Mouse (Mus musculus) midbrain, embryonic 10.5 days (tissue): Measurements from ENCODE around the gene Pcsk4. TPM values are rescaled to one million over a fixed set of nuclear protein-coding genes. Genes with fewer than 3 reads are reported as not detected.
A peak's percentile ranks its signal among the peaks of the same experiment; 100 is the strongest.

Experiments
- DNase-seq: peaks from one replicate; pipeline ENCODE4 v3.0.0-alpha.2; 2017; ENCODE audit warnings: low spot score
- H3K27ac ChIP-seq: fragments of 300-500 bp; sonication (generic); replicated peaks from 2 replicates; pipeline ENCODE4 v1.5.1; 2016; ENCODE audit warnings: mild to moderate bottlenecking
- H3K27me3 ChIP-seq: fragments of 300-500 bp; sonication (generic); 2 replicates; pipeline ENCODE4 v1.6.1; 2016; ENCODE audit warnings: low read depth, mild to moderate bottlenecking; ENCODE audit not compliant: poor library complexity, severe bottlenecking
- H3K36me3 ChIP-seq: fragments of 300-500 bp; sonication (generic); 2 replicates; pipeline ENCODE4 v1.6.1; 2016; ENCODE audit warnings: mild to moderate bottlenecking, moderate library complexity
- H3K4me1 ChIP-seq: fragments of 300-500 bp; sonication (generic); 2 replicates; pipeline ENCODE4 v1.6.1; 2016
- H3K4me3 ChIP-seq: fragments of 300-500 bp; sonication (generic); 2 replicates; pipeline ENCODE4 v1.5.1; 2016; ENCODE audit warnings: mild to moderate bottlenecking, moderate library complexity
- H3K9me3 ChIP-seq: fragments of 300-500 bp; sonication (generic); replicated peaks from 2 replicates; pipeline ENCODE4 v1.6.1; 2016; ENCODE audit warnings: mild to moderate bottlenecking
- WGBS: fragments of 180-500 bp; shearing (Covaris S2); methylation state at CpG from one replicate; pipeline ENCODE4 v1.1.7; 2016; 5-methylcytosine and 5-hydroxymethylcytosine counted together
- polyA plus RNA-seq: library from polyadenylated mRNA; unstranded; fragments of >200 nt; fragmentation: Nextera tagmentation; extraction: Ambion mirVana; gene quantifications from 2 replicates; pipeline ENCODE4 v1.2.1, GENCODE M21; 2016

The Pcsk4 gene
- polyA plus RNA-seq, 1 experiment from 2014 or later: 4.2 TPM

DNA sequence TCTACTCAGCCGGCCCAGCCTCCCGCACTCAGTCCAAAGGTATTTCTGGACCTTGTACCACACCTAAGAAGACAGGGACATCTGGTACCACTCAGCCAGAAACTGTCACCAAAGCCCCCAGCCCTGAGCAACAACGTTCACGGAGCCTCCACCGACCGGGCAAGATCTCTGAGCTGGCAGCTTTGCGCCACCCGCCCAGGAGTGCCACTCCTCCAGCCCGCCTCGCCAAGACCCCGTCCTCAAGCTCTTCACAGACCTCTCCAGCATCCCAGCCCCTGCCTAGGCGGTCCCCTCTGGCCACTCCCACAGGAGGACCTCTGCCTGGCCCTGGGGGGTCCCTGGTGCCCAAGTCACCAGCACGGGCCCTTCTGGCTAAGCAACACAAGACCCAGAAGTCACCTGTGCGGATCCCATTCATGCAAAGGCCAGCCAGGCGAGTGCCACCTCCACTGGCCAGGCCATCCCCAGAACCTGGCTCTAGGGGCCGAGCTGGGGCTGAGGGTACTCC is 14.8 kb downstream of the Pcsk4 start:
- Histone ChIP-seq H3K36me3 (peaks cover 96% of the 10 kb centered on the region), H3K27me3 (peaks cover 76% of the 10 kb centered on the region), H3K27ac (no peak overlapping the region), H3K4me1 (peaks cover 40% of the 10 kb centered on the region), H3K4me3 (0 out of 2 replicates have a peak overlapping the region, but pooled peaks have one; percentile 12), H3K9me3 (no peaks in the 10 kb centered on the region)
- DNase-seq: no peak
- WGBS: 52% methylated on average over 16 of the region's 16 CpGs

GRCm38 (mm10) chr10:80313627-80314201 is 15.6 kb downstream of the Pcsk4 start:
- peaks cover 97% of the 10 kb centered on the region for H3K36me3 ChIP-seq
- WGBS: 66% methylated on average over 20 of the region's 20 CpGs
- no peak overlapping the region for H3K27ac ChIP-seq
- peaks cover 32% of the 10 kb centered on the region for H3K4me1 ChIP-seq
- H3K27me3 ChIP-seq: peaks cover 76% of the 10 kb centered on the region
- no peaks in the 10 kb centered on the region for H3K9me3 ChIP-seq
- H3K4me3 ChIP-seq: 0 out of 2 replicates have a peak overlapping the region, but pooled peaks have one; percentile 0
- DNase-seq: no peak

- Histone ChIP-seq H3K27me3 (peaks cover 76% of the 10 kb centered on the region), H3K27ac (no peak overlapping the region), H3K36me3 (peaks cover 97% of the 10 kb centered on the region), H3K4me1 (peaks cover 31% of the 10 kb centered on the region), H3K4me3 (0 out of 2 replicates have a peak overlapping the region, but pooled peaks have one; percentile 0), H3K9me3 (no peaks in the 10 kb centered on the region)
- DNase-seq: no peak
- 72% methylated on average over 54 of the region's 54 CpGs for WGBS
Measured at GRCm38 (mm10) chr10:80312586-80313504, 16.5 kb downstream of the Pcsk4 start.

GRCm38 (mm10) chr10:80311560-80311959 is 17.7 kb downstream of the Pcsk4 start:
- DNase-seq: no peak
- Histone ChIP-seq H3K4me3 (no peak overlapping the region), H3K4me1 (peaks cover 31% of the 10 kb centered on the region), H3K36me3 (peaks cover 98% of the 10 kb centered on the region), H3K27ac (no peak overlapping the region), H3K27me3 (peaks cover 69% of the 10 kb centered on the region), H3K9me3 (no peaks in the 10 kb centered on the region)
- 91% methylated on average over 16 of the region's 16 CpGs for WGBS

GRCm38 (mm10) chr10:80304862-80305261 is 24.4 kb downstream of the Pcsk4 start:
- 20% methylated on average over 25 of the region's 25 CpGs for WGBS
- Histone ChIP-seq H3K27ac (no peak overlapping the region), H3K4me1 (peaks cover 40% of the 10 kb centered on the region), H3K9me3 (no peaks in the 10 kb centered on the region), H3K27me3 (peaks cover 51% of the 10 kb centered on the region), H3K4me3 (peak overlapping the region; percentile 33; the same call in 1 of the 2 replicates), H3K36me3 (peaks cover 77% of the 10 kb centered on the region)
- no peak for DNase-seq

DNA sequence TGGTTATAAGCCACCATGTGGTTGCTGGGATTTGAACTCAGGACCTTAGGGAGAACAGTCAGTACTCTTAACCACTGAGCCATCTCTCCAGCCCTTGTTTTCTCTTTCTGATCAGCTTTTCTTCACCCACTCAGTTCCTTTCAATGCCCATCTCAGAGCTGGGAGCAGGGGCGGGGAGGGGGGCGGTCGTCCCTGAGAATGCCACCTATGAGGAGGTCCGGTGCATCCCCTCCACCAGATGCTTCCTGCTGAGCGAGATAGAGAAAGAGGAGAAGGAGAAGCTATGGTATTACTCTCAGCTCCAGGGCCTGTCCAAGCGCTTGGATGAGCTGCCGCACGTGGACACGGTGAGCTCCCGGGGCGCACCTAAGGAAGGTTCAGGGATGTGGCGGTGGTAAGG is 24.8 kb downstream of the Pcsk4 start:
- 31% methylated on average over 12 of the region's 12 CpGs for WGBS
- Histone ChIP-seq H3K27me3 (peaks cover 55% of the 10 kb centered on the region), H3K4me1 (peaks cover 44% of the 10 kb centered on the region), H3K9me3 (no peaks in the 10 kb centered on the region), H3K36me3 (peaks cover 75% of the 10 kb centered on the region), H3K27ac (no peak overlapping the region), H3K4me3 (peak overlapping the region; percentile 33; the same call in 1 of the 2 replicates)
- no peak for DNase-seq

GRCm38 (mm10) chr10:80302471-80302881 is 26.8 kb downstream of the Pcsk4 start:
- DNase-seq: peak; percentile 76
- Histone ChIP-seq H3K4me1 (peaks cover 63% of the 10 kb centered on the region), H3K36me3 (peaks cover 55% of the 10 kb centered on the region), H3K4me3 (peak overlapping the region; percentile 71), H3K9me3 (no peaks in the 10 kb centered on the region), H3K27ac (peak overlapping the region; percentile 97), H3K27me3 (peaks cover 70% of the 10 kb centered on the region)
- WGBS: 12% methylated on average over 9 of the region's 9 CpGs

- DNase-seq: no peak
- peaks cover 73% of the 10 kb centered on the region for H3K27me3 ChIP-seq
- WGBS: 61% methylated on average over 5 of the region's 5 CpGs
- H3K27ac ChIP-seq: peak overlapping the region; percentile 97
- H3K4me3 ChIP-seq: peak overlapping the region; percentile 71
- H3K36me3 ChIP-seq: peaks cover 50% of the 10 kb centered on the region
- H3K4me1 ChIP-seq: peaks cover 68% of the 10 kb centered on the region
- no peaks in the 10 kb centered on the region for H3K9me3 ChIP-seq
Measured at GRCm38 (mm10) chr10:80302082-80302355, 27.3 kb downstream of the Pcsk4 start.

DNA sequence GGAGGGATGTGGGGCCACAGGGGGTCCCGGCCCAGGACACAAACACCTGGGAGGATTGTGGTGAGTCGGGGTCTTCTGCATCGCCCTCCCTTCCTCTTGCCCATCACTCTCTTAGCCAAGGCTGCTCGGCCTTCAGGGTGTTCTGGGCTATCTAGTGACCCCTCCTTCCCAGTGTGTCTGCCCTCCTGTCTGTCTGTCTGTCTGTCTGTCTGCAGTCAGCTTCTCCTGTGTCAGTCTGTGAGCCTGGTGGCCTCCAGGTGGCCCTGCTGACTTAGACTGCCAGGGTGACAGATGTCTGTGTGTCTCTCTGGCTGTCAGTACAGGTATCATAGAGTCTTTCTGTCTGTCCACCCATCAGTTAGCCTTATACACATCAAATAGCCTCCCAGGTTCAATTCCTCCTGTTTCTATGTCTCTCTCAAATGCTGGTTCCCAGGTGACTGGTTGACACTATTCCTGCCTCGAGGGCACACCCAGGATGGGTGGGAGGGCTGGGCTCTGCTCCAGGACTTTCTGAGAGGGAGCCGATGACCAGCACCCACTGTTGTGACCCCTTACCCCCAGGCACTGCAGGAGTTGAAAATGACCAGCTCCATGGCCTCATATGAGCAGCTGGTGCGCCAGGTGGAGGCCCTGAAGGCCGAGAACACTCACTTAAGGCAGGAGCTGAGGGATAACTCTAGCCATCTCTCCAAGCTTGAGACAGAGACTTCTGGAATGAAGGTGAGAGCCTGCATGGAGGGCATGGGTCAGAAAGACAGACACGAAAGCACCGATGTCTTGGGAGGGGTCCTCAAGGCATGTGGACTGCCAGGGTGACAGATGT is 27.8 kb downstream of the Pcsk4 start:
- H3K27ac ChIP-seq: peak overlapping the region; percentile 97
- no peaks in the 10 kb centered on the region for H3K9me3 ChIP-seq
- peak overlapping the region; percentile 71 for H3K4me3 ChIP-seq
- 74% methylated on average over 10 of the region's 10 CpGs for WGBS
- peaks cover 45% of the 10 kb centered on the region for H3K36me3 ChIP-seq
- peaks cover 73% of the 10 kb centered on the region for H3K4me1 ChIP-seq
- peaks cover 77% of the 10 kb centered on the region for H3K27me3 ChIP-seq
- DNase-seq: no peak

DNA sequence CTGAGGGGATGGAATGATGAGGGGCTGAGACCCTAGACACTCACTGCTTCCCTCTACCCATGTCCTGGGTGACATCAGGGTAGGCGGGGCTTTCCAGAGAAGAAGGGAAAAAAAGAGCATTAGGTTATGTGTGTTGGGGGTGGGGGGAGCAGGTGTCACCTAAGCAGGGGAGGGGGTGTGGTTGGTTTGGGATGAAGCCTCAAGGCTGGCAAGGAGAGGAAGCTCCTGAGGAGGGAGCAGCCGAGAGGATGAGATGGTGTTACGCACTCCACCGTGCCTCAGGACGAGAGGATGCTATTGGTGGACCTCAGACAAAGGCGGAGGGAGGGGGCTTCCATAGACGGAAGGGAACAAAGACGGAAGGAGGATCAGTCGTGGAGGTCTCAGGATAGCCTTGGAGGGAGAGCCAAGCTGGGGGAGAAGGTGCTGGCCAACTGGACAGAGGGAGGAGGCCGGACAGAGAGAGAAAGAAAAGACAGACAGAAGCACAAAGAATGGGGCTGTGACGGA is 28.6 kb downstream of the Pcsk4 start:
- peak; percentile 70 for DNase-seq
- Histone ChIP-seq H3K9me3 (no peaks in the 10 kb centered on the region), H3K4me3 (peak overlapping the region; percentile 71), H3K36me3 (peaks cover 37% of the 10 kb centered on the region), H3K4me1 (peaks cover 81% of the 10 kb centered on the region), H3K27me3 (peaks cover 77% of the 10 kb centered on the region), H3K27ac (peak overlapping the region; percentile 97)
- 7% methylated on average over 11 of the region's 11 CpGs for WGBS

DNA sequence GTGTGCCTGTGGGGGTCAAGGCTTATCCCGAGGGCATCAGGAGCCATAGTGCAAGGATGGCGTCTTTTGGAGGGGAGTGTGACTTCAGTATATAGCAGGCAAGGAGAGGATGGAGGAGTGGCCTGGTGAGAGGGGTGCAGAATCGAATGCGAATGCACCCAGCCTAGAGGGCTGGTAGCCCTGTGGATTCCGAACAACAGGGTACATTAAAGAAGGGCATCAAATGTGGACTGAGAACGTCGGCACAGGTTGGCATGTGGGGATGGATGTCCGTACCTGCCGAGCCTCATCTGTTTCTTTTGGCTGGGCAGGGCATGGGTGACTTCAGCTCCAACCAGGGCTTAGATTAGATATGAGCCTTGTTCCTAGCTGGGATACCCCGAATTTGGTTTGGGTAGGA is 29.5 kb downstream of the Pcsk4 start:
- Histone ChIP-seq H3K27me3 (peaks cover 68% of the 10 kb centered on the region), H3K36me3 (peaks cover 32% of the 10 kb centered on the region), H3K4me3 (peak overlapping the region; percentile 71), H3K4me1 (peaks cover 87% of the 10 kb centered on the region), H3K9me3 (no peaks in the 10 kb centered on the region), H3K27ac (peak overlapping the region; percentile 97)
- no peak for DNase-seq
- 44% methylated on average over 10 of the region's 10 CpGs for WGBS

- Histone ChIP-seq H3K27me3 (peaks cover 62% of the 10 kb centered on the region), H3K36me3 (peaks cover 32% of the 10 kb centered on the region), H3K9me3 (no peaks in the 10 kb centered on the region), H3K4me1 (peaks cover 87% of the 10 kb centered on the region), H3K4me3 (peak overlapping the region; percentile 71), H3K27ac (peak overlapping the region; percentile 97)
- 5% methylated on average over 15 of the region's 15 CpGs for WGBS
- DNase-seq: no peak
Measured at GRCm38 (mm10) chr10:80299301-80299700, 30.0 kb downstream of the Pcsk4 start.
